Mouse (Mus musculus) thymus, postnatal 10 days (tissue): ENCODE measurements at regions not wholly inside any gene's neighbourhood (a gene's known extent, or its start where the extent isn't known, plus 50 kb on each side); places are given as distances from the start of the nearest gene placed in this dataset.

Experiments used
- DNase-seq, 2 experiments: peaks; one replicate each; pipeline ENCODE4 v3.0.0; 2021; ENCODE audit warnings: low spot score in 2 of 2

GRCm38 (mm10) chr13:37611387-37611786 is 166.8 kb upstream of the Rreb1 start:
- no peak for DNase-seq

DNA sequence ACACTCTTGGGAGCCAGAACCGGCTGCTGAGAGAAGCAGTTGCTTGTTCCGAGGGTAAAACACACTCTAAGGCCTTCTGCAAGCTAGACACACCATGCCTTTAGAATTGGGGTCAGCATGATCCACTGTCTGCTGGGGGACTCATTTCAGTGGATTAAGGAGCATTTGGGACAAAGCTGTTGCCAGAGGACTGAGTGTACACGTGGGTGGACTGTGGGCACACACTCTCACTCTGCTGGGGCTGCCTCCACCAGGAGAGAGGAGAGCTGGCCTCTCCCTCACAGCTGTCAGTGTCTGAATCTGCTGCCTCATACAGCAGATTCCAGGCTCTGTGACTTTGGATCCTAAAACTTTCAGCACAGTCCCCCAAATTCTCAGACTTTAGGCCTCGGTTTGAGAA is 161.2 kb upstream of the Rreb1 start:
- DNase-seq = no peak

DNA sequence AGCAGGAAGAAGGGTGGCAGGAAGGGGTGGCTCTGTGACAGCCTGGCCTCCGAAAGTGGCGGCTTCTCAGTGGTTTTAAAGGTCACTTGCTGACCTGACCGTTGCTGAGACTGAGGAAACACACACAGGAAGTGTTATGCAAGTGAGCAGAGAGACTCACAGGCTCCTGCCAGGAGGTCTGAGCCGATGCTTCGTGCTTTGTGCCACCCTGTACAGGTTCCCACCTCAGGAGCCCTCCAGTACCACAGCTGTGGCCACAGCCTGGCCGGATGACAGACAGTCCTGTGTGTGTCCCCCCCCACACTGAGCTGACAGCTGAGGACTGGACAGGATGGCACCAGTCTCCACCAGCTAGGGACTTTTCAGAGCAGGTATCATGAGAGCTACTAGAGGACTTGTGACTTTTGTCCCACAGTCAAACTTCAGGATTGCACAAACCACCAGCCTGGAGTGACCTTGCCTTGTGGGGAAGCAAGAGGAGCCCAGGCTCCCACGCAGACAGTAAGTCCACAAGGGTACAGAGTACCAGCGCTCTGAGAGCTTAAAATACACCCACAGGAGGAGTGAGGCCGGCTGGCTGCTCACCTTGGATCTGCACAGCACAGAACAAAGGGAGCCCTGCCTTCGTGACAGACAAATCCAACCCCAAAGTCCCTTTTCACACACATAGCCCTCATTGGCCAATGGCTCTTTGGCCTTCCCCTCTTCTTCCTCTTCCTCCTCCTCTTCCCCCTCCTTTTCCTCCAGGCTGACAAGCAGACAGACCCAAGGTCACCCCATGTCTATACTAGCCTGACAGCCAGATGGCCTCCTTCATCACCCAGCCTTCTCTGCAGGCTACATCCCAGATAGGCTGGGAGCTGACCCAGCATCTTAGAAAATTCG is 158.1 kb upstream of the Rreb1 start:
- DNase-seq = peak; percentile 24 to 31

GRCm38 (mm10) chr13:37621319-37622050 is 156.7 kb upstream of the Rreb1 start:
- DNase-seq = no peak

DNA sequence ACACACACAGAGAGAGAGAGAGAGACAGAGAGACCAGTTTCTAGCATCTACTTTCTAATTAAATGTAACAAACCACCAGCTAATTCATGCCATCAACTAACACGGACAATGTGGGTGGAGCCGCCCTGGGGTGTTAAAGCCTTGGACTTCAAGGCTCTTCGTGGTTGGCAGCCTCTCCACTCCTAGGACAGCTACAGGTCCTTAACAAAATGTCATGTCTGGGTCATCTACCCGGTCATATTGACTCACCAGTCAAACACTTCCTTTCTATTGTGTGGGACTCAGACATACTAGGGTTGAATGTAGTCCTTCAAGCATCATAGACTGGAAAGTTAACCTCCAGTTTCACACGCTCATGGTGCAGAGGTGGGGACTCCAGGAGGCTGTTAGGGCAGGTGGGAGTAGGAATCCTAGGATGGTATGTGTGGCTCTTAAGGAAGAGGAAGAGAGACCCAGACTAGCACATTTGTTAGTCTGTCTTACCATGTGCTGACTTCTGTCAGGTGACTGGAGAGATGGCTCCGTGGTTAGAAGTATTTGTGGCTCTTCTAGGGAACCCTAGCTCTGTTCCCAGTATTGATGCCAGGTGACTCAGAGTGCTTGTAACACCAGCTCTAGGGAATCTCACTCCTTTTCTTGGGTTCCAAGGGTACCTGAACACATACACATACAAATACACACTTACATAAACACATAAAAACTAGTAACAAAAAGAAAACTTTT is 155.7 kb upstream of the Rreb1 start:
- DNase-seq = no peak

- no peak for DNase-seq
Measured at GRCm38 (mm10) chr13:37624741-37625140, 153.5 kb upstream of the Rreb1 start.

GRCm38 (mm10) chr13:37625532-37626235 is 152.5 kb upstream of the Rreb1 start:
- DNase-seq = no peak

DNA sequence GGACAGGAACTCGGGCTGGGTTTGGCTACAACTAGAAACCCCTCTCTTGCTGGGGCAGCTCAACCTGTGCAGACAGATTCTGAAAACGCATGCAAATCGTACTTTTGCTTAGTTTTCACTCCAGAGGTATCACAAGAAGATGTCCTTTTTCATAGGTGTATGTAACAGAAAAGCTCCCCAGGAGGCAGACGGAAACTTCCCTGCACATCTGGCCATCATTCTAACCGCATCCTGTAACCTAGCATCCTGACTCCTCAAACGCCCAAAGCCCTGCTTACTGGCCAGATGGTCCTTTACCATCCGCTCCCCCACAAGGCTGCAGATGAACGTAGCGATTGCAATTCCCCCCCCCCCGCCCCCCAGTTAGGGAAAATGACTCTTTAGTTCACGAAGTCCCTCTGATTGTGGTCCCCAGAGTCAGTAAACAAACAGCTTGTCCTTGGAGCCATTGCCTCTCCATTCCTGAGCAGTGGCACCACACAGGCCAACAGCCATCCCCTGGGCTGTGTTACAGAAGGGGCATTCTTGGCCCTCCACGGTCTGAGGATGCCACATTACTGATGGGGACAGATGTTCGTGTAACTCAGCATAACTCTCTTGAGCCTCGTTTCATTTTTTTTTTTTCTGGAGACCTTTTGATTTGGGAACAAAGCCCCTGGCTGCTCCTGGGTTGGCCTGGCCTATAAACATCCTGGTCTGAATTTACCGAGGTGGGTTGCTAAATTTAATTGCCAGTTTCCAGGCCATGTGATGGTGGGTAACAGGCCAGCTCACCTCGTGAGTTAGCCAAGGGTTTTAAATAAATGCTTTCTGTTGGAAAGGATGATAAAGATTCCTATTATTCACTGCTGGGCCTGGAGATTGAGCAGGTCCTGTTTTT is 149.6 kb upstream of the Rreb1 start:
- peak; percentile 42 to 44 for DNase-seq

DNA sequence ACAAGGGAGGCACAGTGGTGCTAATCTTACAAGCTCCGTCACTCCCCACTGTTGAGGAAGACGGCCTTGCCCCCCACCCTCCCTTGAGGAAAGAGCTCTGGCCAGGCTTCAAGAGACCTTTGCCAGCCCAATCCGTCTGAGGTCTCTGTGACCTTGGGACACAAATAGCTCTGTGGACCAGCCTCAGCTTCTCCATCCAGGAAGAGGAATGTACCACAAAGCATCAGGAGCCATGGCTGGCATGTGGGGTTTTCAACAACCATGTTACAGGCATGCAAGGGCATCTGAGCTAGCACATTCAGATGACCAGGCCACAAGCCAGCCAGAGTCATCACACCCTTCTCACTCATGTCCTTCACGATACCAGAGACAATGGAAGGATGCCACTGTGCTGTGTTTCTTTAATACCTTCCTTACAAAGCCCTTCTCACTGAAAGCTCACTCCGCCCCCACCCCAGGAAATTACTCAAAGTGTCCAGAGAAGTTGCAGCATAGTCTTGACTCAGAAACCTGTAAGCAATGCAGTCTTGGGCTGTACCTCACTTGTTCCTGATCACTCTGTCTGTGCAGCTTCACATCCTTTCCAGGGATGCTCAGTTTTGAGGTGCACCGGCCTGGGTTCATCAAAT is 148.8 kb upstream of the Rreb1 start:
- DNase-seq = no peak

- DNase-seq = no peak
Measured at GRCm38 (mm10) chr13:37632835-37633440, 145.3 kb upstream of the Rreb1 start.

- no peak for DNase-seq
Measured at GRCm38 (mm10) chr13:37636363-37636762, 141.8 kb upstream of the Rreb1 start.

- DNase-seq = no peak
Measured at GRCm38 (mm10) chr13:37637151-37637550, 141.0 kb upstream of the Rreb1 start.

GRCm38 (mm10) chr13:37638071-37638511 is 140.1 kb upstream of the Rreb1 start:
- DNase-seq = no peak

GRCm38 (mm10) chr13:37642410-37643093 is 135.6 kb upstream of the Rreb1 start:
- DNase-seq = peak; percentile 20 to 33

- DNase-seq = no peak
Measured at GRCm38 (mm10) chr13:37644751-37645181, 133.4 kb upstream of the Rreb1 start.

- no peak for DNase-seq
Measured at GRCm38 (mm10) chr13:37649467-37650080, 128.6 kb upstream of the Rreb1 start.

- DNase-seq = no peak
Measured at GRCm38 (mm10) chr13:37651221-37651946, 126.8 kb upstream of the Rreb1 start.

- DNase-seq = no peak
Measured at GRCm38 (mm10) chr13:37654651-37655050, 123.5 kb upstream of the Rreb1 start.
